Mouse (Mus musculus): ENCODE data around the gene Gm29797.

Gene Gm29797

GRCm38 (mm10) chr2:181698241-181698640 lies 41.4 kb downstream of the Gm29797 start, which contains the start of gene Lkaaear1:
Gene Lkaaear1 (minus strand): TSS chr2:181698442.
- DNase-seq: no peak

GRCm38 (mm10) chr2:181706668-181707067 lies 49.8 kb downstream of the Gm29797 start:
- peak; percentile 28 for DNase-seq

All from lung, postnatal 14 days (tissue).